8 mouse cellular contexts compared by ENCODE assay signal in genomic region chr7:16876006-16876405, GRCm38 (mm10). TPM values are rescaled to one million over a fixed set of nuclear protein-coding genes. Genes with fewer than 3 reads are reported as not detected.
DNase-seq lines count a peak whose midpoint lies in the region; ATAC-seq and TF ChIP-seq lines count a peak whose summit lies in the region.

No protein-coding gene starts in this region.

- peak overlapping the region; percentile 81 for H3K4me3 ChIP-seq in kidney, embryonic 15.5 days (replicated peaks)
- H3K4me3 ChIP-seq in embryonic facial prominence, embryonic 13.5 days, result peak overlapping the region; percentile 85
- H3K4me3 ChIP-seq in myocyte, result peak overlapping the region; percentile 32
- no peak overlapping the region for H3K4me3 ChIP-seq in thymus, adult 2 months (ENCODE audit: control insufficient read depth, insufficient read depth, low read length)

- peak overlapping the region; percentile 96 for H3K4me2 ChIP-seq in kidney, embryonic 15.5 days
- peak overlapping the region; percentile 80 for H3K4me2 ChIP-seq in embryonic facial prominence, embryonic 13.5 days
- peak overlapping the region; percentile 97 for H3K4me2 ChIP-seq in myocyte (ENCODE audit: low read depth)

- no peak for ATAC-seq in kidney, embryonic 15.5 days (replicated peaks; ENCODE audit: low FRiP score)
- ATAC-seq in embryonic facial prominence, embryonic 13.5 days (ENCODE audit: insufficient number of reproducible peaks, insufficient read depth, low FRiP score, low TSS enrichment, low read depth), result no peak
- no peak for ATAC-seq in megakaryocyte, adult 5-6 weeks (ENCODE audit: poor library complexity, severe bottlenecking)

- H3K9me3 ChIP-seq in kidney, embryonic 15.5 days (replicated peaks), result no peaks in the 10 kb centered on the region
- no peaks in the 10 kb centered on the region for H3K9me3 ChIP-seq in embryonic facial prominence, embryonic 13.5 days

- H3K9ac ChIP-seq in kidney, embryonic 15.5 days, result peak overlapping the region; percentile 81
- H3K9ac ChIP-seq in embryonic facial prominence, embryonic 13.5 days, result peak overlapping the region; percentile 91

- peaks cover 45% of the 10 kb centered on the region for H3K4me1 ChIP-seq in kidney, embryonic 15.5 days
- H3K4me1 ChIP-seq in embryonic facial prominence, embryonic 13.5 days, result peaks cover 27% of the 10 kb centered on the region
- peaks cover 20% of the 10 kb centered on the region for H3K4me1 ChIP-seq in thymus, adult 2 months (replicated peaks; ENCODE audit: control insufficient read depth, insufficient read depth, low read length)

- H3K79me2 ChIP-seq in myocyte (ENCODE audit: control insufficient read depth, insufficient read depth), result peaks cover 3% of the 10 kb centered on the region

- peak overlapping the region; percentile 75 for H3ac ChIP-seq in myocyte (ENCODE audit: control insufficient read depth, insufficient read length)

- no peaks in the 10 kb centered on the region for H3K27me3 ChIP-seq in kidney, embryonic 15.5 days
- H3K27me3 ChIP-seq in embryonic facial prominence, embryonic 13.5 days, result no peaks in the 10 kb centered on the region
- H3K27me3 ChIP-seq in myocyte (ENCODE audit: control insufficient read depth, insufficient read depth, insufficient read length), result no peaks in the 10 kb centered on the region
- no peaks in the 10 kb centered on the region for H3K27me3 ChIP-seq in thymus, adult 2 months (ENCODE audit: control insufficient read depth, insufficient read depth, low read length)

- WGBS in kidney, embryonic 15.5 days, result 8% methylated on average over 11 of the region's 11 CpGs
- 4% methylated on average over 11 of the region's 11 CpGs for WGBS in embryonic facial prominence, embryonic 13.5 days
- 54% methylated on average over 11 of the region's 11 CpGs for WGBS in thymus, adult 2 months

- no peak for TF ChIP-seq POLR2A in myocyte (IDR thresholded peaks at IDR 0.05; ENCODE audit: insufficient read length, low read depth)
- TF ChIP-seq POLR2A in thymus, adult 2 months (IDR thresholded peaks at IDR 0.05; ENCODE audit: control insufficient read depth, extremely low read depth, insufficient read depth, low read length, poor library complexity), result no peak

- H3K36me3 ChIP-seq in kidney, embryonic 15.5 days, result peaks cover 13% of the 10 kb centered on the region; the same call in 1 of the 2 replicates
- H3K36me3 ChIP-seq in embryonic facial prominence, embryonic 13.5 days, result peaks cover 30% of the 10 kb centered on the region
- H3K36me3 ChIP-seq in myocyte (ENCODE audit: control insufficient read depth, insufficient read depth), result no peaks in the 10 kb centered on the region
- H3K36me3 ChIP-seq in thymus, adult 2 months (ENCODE audit: control insufficient read depth, insufficient read depth, low read length), result peaks cover 13% of the 10 kb centered on the region

- DNase-seq in kidney, postnatal 4 days, result no peak
- peak; percentile 42 for DNase-seq in induced T-regulatory cell, adult 2 months (ENCODE audit: low read depth)
- no peak for DNase-seq in urinary bladder, postnatal 36 days (ENCODE audit: low spot score in 2 of 2)
- no peak for DNase-seq in thymus, adult 2 months

- TF ChIP-seq CTCF in thymus, adult 2 months (IDR thresholded peaks at IDR 0.05; ENCODE audit: borderline replicate concordance, control insufficient read depth, extremely low read depth, insufficient read depth, low read length, poor library complexity), result no peak

- H3K27ac ChIP-seq in kidney, embryonic 15.5 days, result peak overlapping the region; percentile 81
- peak overlapping the region; percentile 93 for H3K27ac ChIP-seq in embryonic facial prominence, embryonic 13.5 days
- no peak overlapping the region for H3K27ac ChIP-seq in thymus, adult 2 months (ENCODE audit: control insufficient read depth, insufficient read depth, low read length)

TF ChIP-seq in myocyte, 11 proteins besides CTCF, POLR2A, EP300 and RAD21:
- no peak for TF ChIP-seq REST (IDR thresholded peaks at IDR 0.05; ENCODE audit: insufficient read depth, insufficient read length)
- no peak for TF ChIP-seq USF1 (IDR thresholded peaks at IDR 0.05; ENCODE audit: low read depth)
- no peak for TF ChIP-seq MYOD1 (IDR thresholded peaks at IDR 0.05; ENCODE audit: control insufficient read depth in 1 of 3, insufficient read length in 2 of 3, low read depth in 2 of 3)
- TF ChIP-seq E2F4 (IDR thresholded peaks at IDR 0.05; ENCODE audit: insufficient read depth), result no peak
- TF ChIP-seq SRF (IDR thresholded peaks at IDR 0.05; ENCODE audit: control insufficient read depth, insufficient read length, low read depth), result no peak
- TF ChIP-seq TCF12 (IDR thresholded peaks at IDR 0.05; ENCODE audit: insufficient read depth, poor library complexity, severe bottlenecking), result no peak
- TF ChIP-seq MAX (IDR thresholded peaks at IDR 0.05; ENCODE audit: low read depth), result no peak
- TF ChIP-seq POLR2AphosphoS2 (IDR thresholded peaks at IDR 0.05; ENCODE audit: insufficient read length, low read depth), result no peak
- no peak for TF ChIP-seq MYOG (IDR thresholded peaks at IDR 0.05; ENCODE audit: control insufficient read depth in 1 of 3, insufficient read depth in 1 of 3, insufficient read length in 2 of 3, low read depth in 2 of 3)
- no peak for TF ChIP-seq TCF3 (IDR thresholded peaks at IDR 0.05; ENCODE audit: insufficient read length, low read depth)
- no peak for TF ChIP-seq CEBPB (IDR thresholded peaks at IDR 0.05; ENCODE audit: insufficient read depth, poor library complexity, severe bottlenecking)

RNA-seq across cellular contexts. Expression of gene Dact3, which starts 0.9 kb away (rescaled TPM):
- polyA plus RNA-seq in kidney, embryonic 15.5 days (2015; fragmentation: Nextera tagmentation; extraction: Ambion mirVana), result 2.6 TPM in 2 replicates
- 4.9 TPM in 2 replicates for polyA plus RNA-seq in embryonic facial prominence, embryonic 13.5 days (2015; fragmentation: Nextera tagmentation; extraction: Ambion mirVana)
- 10.0 TPM for polyA plus RNA-seq in myocyte (2012; fragmentation: generic; extraction: Trizol)
- total RNA-seq in megakaryocyte, adult 5-6 weeks (2015), result 0.09 and 0.23 TPM in 2 replicates
- total RNA-seq in megakaryocyte, adult 5-6 weeks (2017), result 0.15 and 0.16 TPM in 2 replicates
- polyA plus RNA-seq in thymus, adult 2 months (2012; rRNA removed), result 3.8 and 4.4 TPM in 2 replicates

RNA-seq across cellular contexts. Expression of gene Gng8, which starts 15.6 kb away (rescaled TPM):
- 6.8 and 7.8 TPM in 2 replicates for polyA plus RNA-seq in kidney, embryonic 15.5 days (2015; fragmentation: Nextera tagmentation; extraction: Ambion mirVana)
- polyA plus RNA-seq in embryonic facial prominence, embryonic 13.5 days (2015; fragmentation: Nextera tagmentation; extraction: Ambion mirVana), result 19.9 and 32.0 TPM in 2 replicates
- polyA plus RNA-seq in myocyte (2012; fragmentation: generic; extraction: Trizol), result 3.8 TPM
- total RNA-seq in megakaryocyte, adult 5-6 weeks (2015), result not detected in 2 replicates
- 0.48 TPM in 1 of 2 replicates, not detected in the other for total RNA-seq in megakaryocyte, adult 5-6 weeks (2017)
- polyA plus RNA-seq in thymus, adult 2 months (2012; rRNA removed), result 0.62 and 1.7 TPM in 2 replicates

RNA-seq across cellular contexts. Expression of gene Ptgir, which starts 30.3 kb away (rescaled TPM):
- 1.5 and 2.1 TPM in 2 replicates for polyA plus RNA-seq in kidney, embryonic 15.5 days (2015; fragmentation: Nextera tagmentation; extraction: Ambion mirVana)
- polyA plus RNA-seq in embryonic facial prominence, embryonic 13.5 days (2015; fragmentation: Nextera tagmentation; extraction: Ambion mirVana), result 1.2 TPM in 2 replicates
- polyA plus RNA-seq in myocyte (2012; fragmentation: generic; extraction: Trizol), result 2.6 TPM
- total RNA-seq in megakaryocyte, adult 5-6 weeks (2015), result 16.0 and 18.1 TPM in 2 replicates
- 14.5 and 16.6 TPM in 2 replicates for total RNA-seq in megakaryocyte, adult 5-6 weeks (2017)
- polyA plus RNA-seq in thymus, adult 2 months (2012; rRNA removed), result 11.3 and 11.4 TPM in 2 replicates

RNA-seq across cellular contexts. Expression of gene Prkd2, which starts 33.3 kb away (rescaled TPM):
- 14.6 and 17.7 TPM in 2 replicates for polyA plus RNA-seq in kidney, embryonic 15.5 days (2015; fragmentation: Nextera tagmentation; extraction: Ambion mirVana)
- 20.5 and 20.8 TPM in 2 replicates for polyA plus RNA-seq in embryonic facial prominence, embryonic 13.5 days (2015; fragmentation: Nextera tagmentation; extraction: Ambion mirVana)
- 4.7 TPM for polyA plus RNA-seq in myocyte (2012; fragmentation: generic; extraction: Trizol)
- total RNA-seq in megakaryocyte, adult 5-6 weeks (2015), result 8.8 and 14.0 TPM in 2 replicates
- total RNA-seq in megakaryocyte, adult 5-6 weeks (2017), result 9.4 and 10.1 TPM in 2 replicates
- polyA plus RNA-seq in thymus, adult 2 months (2012; rRNA removed), result 363 and 406 TPM in 2 replicates

RNA-seq across cellular contexts. Expression of gene Calm3, which starts 47.9 kb away (rescaled TPM):
- polyA plus RNA-seq in kidney, embryonic 15.5 days (2015; fragmentation: Nextera tagmentation; extraction: Ambion mirVana), result 116 and 124 TPM in 2 replicates
- 104 and 111 TPM in 2 replicates for polyA plus RNA-seq in embryonic facial prominence, embryonic 13.5 days (2015; fragmentation: Nextera tagmentation; extraction: Ambion mirVana)
- polyA plus RNA-seq in myocyte (2012; fragmentation: generic; extraction: Trizol), result 336 TPM
- 113 and 140 TPM in 2 replicates for total RNA-seq in megakaryocyte, adult 5-6 weeks (2015)
- total RNA-seq in megakaryocyte, adult 5-6 weeks (2017), result 322 and 392 TPM in 2 replicates
- polyA plus RNA-seq in thymus, adult 2 months (2012; rRNA removed), result 398 and 475 TPM in 2 replicates
